Mouse (Mus musculus) forebrain, embryonic 11.5 days (tissue): Measurements from ENCODE around the gene Atp13a3. TPM values are rescaled to one million over a fixed set of nuclear protein-coding genes. Genes with fewer than 3 reads are reported as not detected.
A peak's percentile ranks its signal among the peaks of the same experiment; 100 is the strongest.

Experiments
- ATAC-seq: fragments of 200-750 bp; cut with Nextera tagmentation; replicated peaks from 2 replicates; pipeline ENCODE4 v1.8.0; 2017; ENCODE audit warnings: moderate TSS enrichment; ENCODE audit not compliant: low FRiP score
- DNase-seq: peaks from one replicate; pipeline ENCODE4 v3.0.0-alpha.2; 2017; ENCODE audit warnings: low spot score
- H3K27ac ChIP-seq: fragments of 300-500 bp; sonication (generic); 2 replicates; pipeline ENCODE4 v1.5.1; 2014; ENCODE audit warnings: low read depth, low read length
- H3K27me3 ChIP-seq: fragments of 300-500 bp; sonication (generic); 2 replicates; pipeline ENCODE4 v1.6.1; 2014; ENCODE audit warnings: mild to moderate bottlenecking, low read length, mixed read lengths; ENCODE audit not compliant: control insufficient read depth, insufficient read depth
- H3K36me3 ChIP-seq: fragments of 300-500 bp; sonication (generic); 2 replicates; pipeline ENCODE4 v1.6.1; 2014; ENCODE audit warnings: mild to moderate bottlenecking, low read length, moderate library complexity, mixed read lengths; ENCODE audit not compliant: control insufficient read depth, insufficient read depth
- H3K4me1 ChIP-seq: fragments of 300-500 bp; sonication (generic); replicated peaks from 2 replicates; pipeline ENCODE4 v1.6.1; 2014; ENCODE audit warnings: low read length, mixed read lengths; ENCODE audit not compliant: control insufficient read depth, insufficient read depth
- H3K4me2 ChIP-seq: fragments of 300-500 bp; sonication (generic); 2 replicates; pipeline ENCODE4 v1.6.1; 2014; ENCODE audit warnings: low read depth, mild to moderate bottlenecking, low read length, moderate library complexity, mixed read lengths; ENCODE audit not compliant: severe bottlenecking
- H3K4me3 ChIP-seq: fragments of 300-500 bp; sonication (generic); 2 replicates; pipeline ENCODE4 v1.5.1; 2014; ENCODE audit warnings: low read depth, low read length
- H3K9ac ChIP-seq: fragments of 300-500 bp; sonication (generic); 2 replicates; pipeline ENCODE4 v1.6.1; 2014; ENCODE audit warnings: low read length
- H3K9me3 ChIP-seq: fragments of 300-500 bp; sonication (generic); 2 replicates; pipeline ENCODE4 v1.6.1; 2016; ENCODE audit warnings: low read length, mixed read lengths; ENCODE audit not compliant: control insufficient read depth
- WGBS: fragments of 180-500 bp; shearing (Covaris S2); extraction: QIAGEN DNeasy Blood & Tissue Kit; methylation state at CpG from one replicate; pipeline ENCODE4 v1.1.7; 2014; 5-methylcytosine and 5-hydroxymethylcytosine counted together
- polyA plus RNA-seq: library from polyadenylated mRNA; unstranded; fragments of >200 nt; fragmentation: Nextera tagmentation; extraction: Ambion mirVana; gene quantifications from 2 replicates; pipeline ENCODE4 v1.2.1, GENCODE M21; 2014

The Atp13a3 gene
- polyA plus RNA-seq, 1 experiment from 2014 or later: 15.5 TPM

GRCm38 (mm10) chr16:30290436-30290835 is 115.3 kb downstream of the Atp13a3 start:
- Histone ChIP-seq H3K4me2 (no peak overlapping the region), H3K9me3 (no peaks in the 10 kb centered on the region), H3K4me1 (no peaks in the 10 kb centered on the region), H3K27me3 (no peaks in the 10 kb centered on the region), H3K4me3 (no peak overlapping the region), H3K27ac (no peak overlapping the region), H3K9ac (no peak overlapping the region), H3K36me3 (no peaks in the 10 kb centered on the region)
- ATAC-seq (no peak), DNase-seq (no peak)
- WGBS: 74% methylated on average over 6 of the region's 6 CpGs

GRCm38 (mm10) chr16:30285701-30286100 is 120.1 kb downstream of the Atp13a3 start:
- DNase-seq (no peak), ATAC-seq (no peak)
- H3K9me3 ChIP-seq: no peaks in the 10 kb centered on the region
- no peak overlapping the region for H3K4me3 ChIP-seq
- H3K4me1 ChIP-seq: peaks cover 4% of the 10 kb centered on the region; the same call in 1 of the 2 replicates
- peaks cover 20% of the 10 kb centered on the region for H3K27me3 ChIP-seq
- 48% methylated on average over 4 of the region's 4 CpGs for WGBS
- no peaks in the 10 kb centered on the region for H3K36me3 ChIP-seq
- no peak overlapping the region for H3K4me2 ChIP-seq
- no peak overlapping the region for H3K27ac ChIP-seq
- H3K9ac ChIP-seq: no peak overlapping the region

GRCm38 (mm10) chr16:30283743-30284337 is 121.9 kb downstream of the Atp13a3 start:
- H3K27me3 ChIP-seq: peaks cover 20% of the 10 kb centered on the region
- H3K27ac ChIP-seq: no peak overlapping the region
- peak; percentile 85 for DNase-seq
- H3K9ac ChIP-seq: peak overlapping the region; percentile 37
- WGBS: 2% methylated on average over 15 of the region's 15 CpGs
- no peaks in the 10 kb centered on the region for H3K9me3 ChIP-seq
- H3K36me3 ChIP-seq: no peaks in the 10 kb centered on the region
- H3K4me1 ChIP-seq: peaks cover 4% of the 10 kb centered on the region; the same call in 1 of the 2 replicates
- peak; percentile 65 for ATAC-seq
- H3K4me3 ChIP-seq: peak overlapping the region; percentile 11; the same call in 1 of the 2 replicates
- peak overlapping the region; percentile 38 for H3K4me2 ChIP-seq

- Histone ChIP-seq H3K27me3 (peaks cover 20% of the 10 kb centered on the region), H3K4me1 (peaks cover 4% of the 10 kb centered on the region; the same call in 1 of the 2 replicates), H3K4me2 (peak within 1 kb of the TSS; percentile 47), H3K36me3 (no peaks in the 10 kb centered on the region), H3K9ac (peak within 1 kb of the TSS; percentile 37), H3K4me3 (peak within 1 kb of the TSS; percentile 19; the same call in 1 of the 2 replicates), H3K27ac (no peak within 1 kb of the TSS), H3K9me3 (no peaks in the 10 kb centered on the region)
- ATAC-seq (peak; percentile 49; the same call in 1 of the 2 replicates), DNase-seq (peak; percentile 78)
- WGBS: 6% methylated on average over 34 of the region's 34 CpGs
Measured at GRCm38 (mm10) chr16:30282844-30283495, 122.8 kb downstream of the Atp13a3 start, which contains the start of gene Lrrc15. TSS of gene Lrrc15 (minus strand) at chr16:30283256.

GRCm38 (mm10) chr16:30280676-30281297 is 125.0 kb downstream of the Atp13a3 start:
- Histone ChIP-seq H3K27me3 (peaks cover 20% of the 10 kb centered on the region), H3K36me3 (no peaks in the 10 kb centered on the region), H3K27ac (no peak overlapping the region), H3K4me2 (no peak overlapping the region), H3K4me3 (no peak overlapping the region), H3K9ac (no peak overlapping the region), H3K4me1 (peaks cover 4% of the 10 kb centered on the region; the same call in 1 of the 2 replicates), H3K9me3 (no peaks in the 10 kb centered on the region)
- WGBS: 6% methylated on average over 4 of the region's 4 CpGs
- no peak for ATAC-seq
- no peak for DNase-seq

- Histone ChIP-seq H3K36me3 (no peaks in the 10 kb centered on the region), H3K9me3 (no peaks in the 10 kb centered on the region), H3K27me3 (peaks cover 12% of the 10 kb centered on the region), H3K4me1 (0 out of 2 replicates have a peak, but pooled peaks cover 2% of the 10 kb centered on the region), H3K4me3 (no peak overlapping the region), H3K9ac (no peak overlapping the region), H3K27ac (no peak overlapping the region), H3K4me2 (no peak overlapping the region)
- DNase-seq (no peak), ATAC-seq (no peak)
- WGBS: 83% methylated on average over 11 of the region's 11 CpGs
Measured at GRCm38 (mm10) chr16:30278406-30278805, 127.4 kb downstream of the Atp13a3 start.

GRCm38 (mm10) chr16:30275558-30276340 is 130.0 kb downstream of the Atp13a3 start:
- no peak for ATAC-seq
- Histone ChIP-seq H3K9me3 (no peaks in the 10 kb centered on the region), H3K4me1 (no peaks in the 10 kb centered on the region), H3K27ac (no peak overlapping the region), H3K9ac (no peak overlapping the region), H3K36me3 (no peaks in the 10 kb centered on the region), H3K27me3 (no peaks in the 10 kb centered on the region), H3K4me2 (no peak overlapping the region), H3K4me3 (no peak overlapping the region)
- no peak for DNase-seq
- WGBS: 87% methylated on average over 15 of the region's 15 CpGs

- Histone ChIP-seq H3K4me2 (no peak overlapping the region), H3K9ac (no peak overlapping the region), H3K4me3 (no peak overlapping the region), H3K9me3 (no peaks in the 10 kb centered on the region), H3K27ac (no peak overlapping the region), H3K4me1 (no peaks in the 10 kb centered on the region), H3K36me3 (no peaks in the 10 kb centered on the region), H3K27me3 (no peaks in the 10 kb centered on the region)
- WGBS: 94% methylated on average over 8 of the region's 8 CpGs
- DNase-seq (no peak), ATAC-seq (no peak)
Measured at GRCm38 (mm10) chr16:30273065-30273464, 132.7 kb downstream of the Atp13a3 start.
